Mouse (Mus musculus) midbrain, embryonic 12.5 days (tissue): Measurements from ENCODE around the gene Il20ra. TPM values are rescaled to one million over a fixed set of nuclear protein-coding genes. Genes with fewer than 3 reads are reported as not detected.
"Not testable (repeated sequence)": the region's sequence is repeated elsewhere in the genome, so short reads cannot be mapped to it uniquely, and the experiment has no call there.

Experiments used
- ATAC-seq: fragments of 200-750 bp; cut with Nextera tagmentation; 2 replicates; pipeline ENCODE4 v1.8.0; 2017; ENCODE audit warnings: low read depth, moderate TSS enrichment, moderate library complexity; ENCODE audit not compliant: low FRiP score
- H3K27ac ChIP-seq: fragments of 300-500 bp; sonication (generic); replicated peaks from 2 replicates; pipeline ENCODE4 v1.5.1; 2016; ENCODE audit warnings: mild to moderate bottlenecking
- H3K27me3 ChIP-seq: fragments of 300-500 bp; sonication (generic); 2 replicates; pipeline ENCODE4 v1.6.1; 2016; ENCODE audit warnings: mild to moderate bottlenecking
- H3K36me3 ChIP-seq: fragments of 300-500 bp; sonication (generic); 2 replicates; pipeline ENCODE4 v1.6.1; 2016
- H3K4me1 ChIP-seq: fragments of 300-500 bp; sonication (generic); 2 replicates; pipeline ENCODE4 v1.6.1; 2016
- H3K4me2 ChIP-seq: fragments of 300-500 bp; sonication (generic); replicated peaks from 2 replicates; pipeline ENCODE4 v1.6.1; 2016; ENCODE audit warnings: mild to moderate bottlenecking, moderate library complexity
- H3K4me3 ChIP-seq: fragments of 300-500 bp; sonication (generic); 2 replicates; pipeline ENCODE4 v1.5.1; 2016; ENCODE audit warnings: mild to moderate bottlenecking
- H3K9ac ChIP-seq: fragments of 300-500 bp; sonication (generic); replicated peaks from 2 replicates; pipeline ENCODE4 v1.6.1; 2016; ENCODE audit warnings: mild to moderate bottlenecking, moderate library complexity
- H3K9me3 ChIP-seq: fragments of 300-500 bp; sonication (generic); 2 replicates; pipeline ENCODE4 v1.6.1; 2016; ENCODE audit warnings: mild to moderate bottlenecking
- WGBS: fragments of 180-500 bp; shearing (Covaris S2); methylation state at CpG from one replicate; pipeline ENCODE4 v1.1.7; 2016; 5-methylcytosine and 5-hydroxymethylcytosine counted together
- polyA plus RNA-seq: library from polyadenylated mRNA; unstranded; fragments of >200 nt; fragmentation: Nextera tagmentation; extraction: Ambion mirVana; gene quantifications from 2 replicates; pipeline ENCODE4 v1.2.1, GENCODE M21; 2016

Il20ra gene
- polyA plus RNA-seq, 1 experiment from 2014 or later: not detected

DNA sequence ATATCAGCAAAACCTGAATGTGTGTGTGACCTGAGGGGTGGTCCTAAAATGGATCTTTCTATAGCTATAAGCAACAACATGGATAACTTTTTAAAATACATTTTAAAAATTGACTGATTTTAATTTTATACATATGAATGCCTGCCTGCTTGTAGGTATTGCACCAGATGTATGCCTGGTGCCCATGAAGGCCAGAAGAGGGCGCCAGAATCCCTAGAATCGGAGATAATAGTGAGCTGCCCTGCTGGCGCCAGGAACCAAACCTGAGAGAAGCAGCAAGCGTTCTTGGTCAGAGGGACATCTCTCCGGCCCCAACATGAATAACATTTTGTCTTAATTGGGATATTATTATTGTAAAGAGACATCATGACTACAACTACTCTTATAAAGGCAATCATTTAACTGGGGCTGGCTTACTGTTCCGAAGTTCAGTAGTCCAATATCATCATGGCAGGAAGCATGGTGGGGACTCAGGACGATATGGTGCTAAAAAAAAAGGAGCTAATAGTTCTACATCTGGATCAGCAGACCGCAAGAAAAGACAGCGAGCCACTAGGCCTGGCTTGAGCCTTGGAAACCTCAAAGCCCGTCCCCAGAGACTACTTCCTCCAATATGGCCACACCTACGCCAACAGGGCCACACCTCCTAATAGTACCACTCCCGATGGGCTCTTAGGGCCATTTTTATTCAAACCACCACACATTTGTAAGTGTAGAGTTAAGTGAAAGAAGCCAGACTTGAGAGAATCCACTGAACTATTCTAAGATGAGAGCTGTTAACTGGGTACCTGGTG is 3.9 kb upstream of the Il20ra start:
- Histone ChIP-seq H3K36me3 (no peaks in the 10 kb centered on the region), H3K9me3 (no peaks in the 10 kb centered on the region)
- 58% methylated on average over 12 of the region's 12 CpGs for WGBS

DNA sequence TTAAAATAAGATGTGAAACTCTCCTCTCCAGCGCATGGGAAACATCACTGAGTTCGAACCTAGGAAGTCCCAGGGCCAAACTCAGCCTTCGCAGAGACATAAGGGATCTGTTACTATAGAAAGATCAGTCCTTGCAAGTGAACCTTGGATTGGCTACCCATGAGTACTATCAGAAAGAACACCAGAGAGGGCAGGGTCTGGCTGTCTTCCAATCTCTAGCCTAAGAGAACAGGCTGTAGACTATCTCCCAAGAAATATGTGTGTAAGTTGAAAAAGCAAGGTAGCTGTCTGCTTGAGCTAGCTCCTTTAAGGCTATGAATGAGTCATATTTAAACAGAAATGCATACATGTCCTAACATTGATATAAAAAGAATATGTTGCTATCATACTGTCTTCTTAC is 1.4 kb upstream of the Il20ra start:
- no peak for ATAC-seq
- Histone ChIP-seq H3K9me3 (no peaks in the 10 kb centered on the region), H3K4me2 (no peak overlapping the region), H3K4me1 (peaks cover 7% of the 10 kb centered on the region), H3K9ac (no peak overlapping the region), H3K36me3 (no peaks in the 10 kb centered on the region), H3K27me3 (peaks cover 20% of the 10 kb centered on the region), H3K4me3 (no peak overlapping the region), H3K27ac (no peak overlapping the region)
- 86% methylated on average over 3 of the region's 3 CpGs for WGBS

More for the DNA sequence above, 3.9 kb upstream of the Il20ra start:
- Histone ChIP-seq H3K9ac (no peak overlapping the region), H3K4me2 (no peak overlapping the region), H3K27me3 (peaks cover 17% of the 10 kb centered on the region), H3K27ac (no peak overlapping the region), H3K4me1 (peaks cover 7% of the 10 kb centered on the region), H3K4me3 (no peak overlapping the region)
- ATAC-seq: no peak

DNA sequence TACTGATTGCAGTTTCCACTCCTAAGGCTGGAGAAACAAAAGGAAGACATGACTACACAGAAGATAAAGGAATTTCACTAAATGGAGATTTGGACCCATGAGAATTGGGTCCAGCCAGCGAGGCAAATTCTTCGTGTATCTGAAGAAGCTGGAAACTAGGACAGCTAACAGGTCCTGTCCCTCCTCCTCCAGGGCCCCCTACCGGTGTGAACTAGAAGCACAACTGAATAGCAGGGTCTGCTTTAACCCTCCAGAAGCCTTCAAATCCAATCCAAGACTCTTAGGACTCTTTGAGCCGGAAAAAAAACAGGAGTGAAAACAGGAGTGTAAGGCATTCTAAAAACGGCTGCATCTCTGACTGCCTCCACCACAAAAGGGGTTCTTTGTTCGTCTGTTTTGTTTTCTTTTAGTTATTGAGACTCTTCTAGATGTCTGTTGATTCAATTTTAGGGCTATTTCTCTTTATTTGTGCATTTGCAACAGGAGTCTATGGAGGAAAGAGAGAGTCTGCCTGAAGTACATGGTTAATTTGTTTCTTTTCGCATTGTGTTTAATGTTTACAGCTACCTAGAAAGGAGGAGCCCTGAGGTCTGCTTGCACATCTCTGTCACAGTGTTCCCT is 709 bp upstream of the Il20ra start:
- no peak overlapping the region for H3K4me3 ChIP-seq
- WGBS: 35% methylated on average over 7 of the region's 7 CpGs
- H3K27me3 ChIP-seq: peaks cover 20% of the 10 kb centered on the region
- H3K27ac ChIP-seq: no peak overlapping the region
- H3K36me3 ChIP-seq: no peaks in the 10 kb centered on the region
- peaks cover 7% of the 10 kb centered on the region for H3K4me1 ChIP-seq
- no peak for ATAC-seq
- H3K9me3 ChIP-seq: no peaks in the 10 kb centered on the region
- no peak overlapping the region for H3K9ac ChIP-seq
- H3K4me2 ChIP-seq: no peak overlapping the region

DNA sequence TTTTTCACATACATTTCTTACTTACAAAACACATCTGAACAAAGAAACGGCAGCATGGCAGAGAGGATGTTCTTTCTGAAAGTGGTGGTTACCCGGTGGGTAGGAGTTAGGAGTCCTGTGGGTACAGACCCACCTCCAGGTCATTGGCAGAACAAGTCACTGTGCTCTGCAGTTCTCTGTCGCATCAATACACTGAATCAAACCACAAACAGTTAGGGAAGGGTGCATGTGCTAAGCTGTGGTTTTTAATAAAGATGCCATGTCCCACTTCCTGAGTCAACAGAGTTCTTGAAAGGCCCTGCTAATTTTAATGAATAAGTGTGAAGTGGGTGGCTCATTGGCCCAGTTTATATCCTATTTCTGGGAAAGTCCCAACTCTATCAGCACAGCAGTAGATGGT is 6.3 kb downstream of the Il20ra start:
- H3K4me2 ChIP-seq: no peak overlapping the region
- no peak overlapping the region for H3K4me3 ChIP-seq
- ATAC-seq: no peak
- H3K4me1 ChIP-seq: no peaks in the 10 kb centered on the region
- WGBS: 86% methylated on average over 3 of the region's 3 CpGs
- no peak overlapping the region for H3K9ac ChIP-seq
- no peak overlapping the region for H3K27ac ChIP-seq
- no peaks in the 10 kb centered on the region for H3K36me3 ChIP-seq
- H3K27me3 ChIP-seq: peaks cover 3% of the 10 kb centered on the region; the same call in 1 of the 2 replicates
- no peaks in the 10 kb centered on the region for H3K9me3 ChIP-seq

DNA sequence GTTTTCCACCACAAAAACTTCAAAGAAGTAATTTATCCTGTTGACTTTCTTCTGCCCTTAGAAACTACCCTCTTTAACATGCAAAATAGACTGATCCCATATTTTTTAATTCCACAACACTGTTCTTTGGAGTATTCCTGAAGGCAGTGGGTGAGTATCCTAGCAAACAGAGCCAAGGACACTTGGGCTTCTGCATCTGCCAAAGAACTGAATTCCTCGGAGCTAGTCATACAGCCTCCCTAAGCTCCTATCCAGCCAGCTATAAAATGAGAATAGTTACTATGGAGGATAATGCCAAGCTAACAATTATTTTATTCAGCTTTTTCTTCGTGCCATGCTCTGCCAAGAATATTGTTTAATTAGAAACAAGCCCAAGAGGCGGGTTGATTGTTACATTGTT is 9.9 kb downstream of the Il20ra start:
- WGBS: 71% methylated on average over 3 of the region's 3 CpGs
- ATAC-seq: no peak
- no peak overlapping the region for H3K27ac ChIP-seq

DNA sequence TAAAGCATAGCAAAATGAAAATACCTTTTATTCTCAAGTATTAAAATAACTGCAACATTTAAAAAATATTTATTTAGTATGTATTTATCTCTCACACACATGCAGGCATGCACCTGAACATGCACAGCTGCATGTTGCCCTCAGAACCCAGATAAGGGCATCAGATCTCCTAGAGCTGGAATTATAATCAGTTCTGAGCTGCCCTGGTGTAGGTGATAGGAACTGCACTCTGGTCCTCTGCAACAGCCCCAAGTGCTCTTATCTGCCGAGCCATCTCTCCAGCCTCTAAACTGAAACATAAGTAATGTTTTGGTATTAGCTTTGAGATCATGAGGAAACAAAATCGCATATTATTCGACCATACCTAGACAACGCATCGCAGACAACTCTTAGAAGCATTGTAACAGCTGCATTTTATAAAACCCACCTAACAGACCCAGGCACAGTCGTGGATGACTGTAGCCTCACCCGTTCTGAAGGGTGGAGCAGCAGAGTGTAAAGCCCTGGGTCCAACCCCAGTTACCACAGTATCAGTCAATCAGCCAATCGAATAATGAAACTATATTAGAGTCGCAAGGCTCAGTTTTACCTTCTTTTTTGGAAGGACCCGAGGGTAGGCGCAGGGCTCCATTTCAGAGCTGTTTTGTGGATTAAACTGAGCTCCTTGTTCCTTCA is 11.9 kb downstream of the Il20ra start:
- Histone ChIP-seq H3K4me1 (no peaks in the 10 kb centered on the region), H3K27me3 (no peaks in the 10 kb centered on the region), H3K9ac (no peak overlapping the region), H3K4me2 (no peak overlapping the region), H3K36me3 (no peaks in the 10 kb centered on the region), H3K27ac (no peak overlapping the region), H3K4me3 (no peak overlapping the region), H3K9me3 (no peaks in the 10 kb centered on the region)
- ATAC-seq: no peak
- 92% methylated on average over 11 of the region's 11 CpGs for WGBS

More for the DNA sequence above, 9.9 kb downstream of the Il20ra start:
- Histone ChIP-seq H3K36me3 (no peaks in the 10 kb centered on the region), H3K4me2 (no peak overlapping the region), H3K4me1 (no peaks in the 10 kb centered on the region), H3K4me3 (no peak overlapping the region), H3K9me3 (no peaks in the 10 kb centered on the region), H3K27me3 (no peaks in the 10 kb centered on the region), H3K9ac (no peak overlapping the region)

DNA sequence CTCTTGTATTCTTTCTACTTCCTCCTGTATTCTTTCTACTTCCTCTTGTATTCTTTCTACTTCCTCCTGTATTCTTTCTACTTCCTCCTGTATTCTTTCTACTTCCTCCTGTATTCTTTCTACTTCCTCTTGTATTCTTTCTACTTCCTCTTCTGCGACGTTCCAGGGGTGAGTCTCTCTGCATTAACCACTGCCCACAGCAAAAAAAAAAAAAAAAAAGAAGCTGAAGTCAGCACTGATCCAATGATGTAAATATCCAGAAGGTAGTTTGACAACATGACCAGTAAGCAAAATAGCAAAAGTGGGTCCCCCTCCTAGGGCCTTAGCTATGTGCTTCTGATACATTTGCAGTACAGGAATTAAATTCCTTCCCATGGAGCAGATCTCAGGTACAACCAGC is 26.1 kb downstream of the Il20ra start:
- ATAC-seq, H3K36me3 ChIP-seq, H3K9me3 ChIP-seq, H3K4me2 ChIP-seq, H3K4me1 ChIP-seq, H3K27me3 ChIP-seq, H3K27ac ChIP-seq, H3K4me3 ChIP-seq, H3K9ac ChIP-seq: not testable (repeated sequence)
- 100% methylated on average over 2 of the region's 2 CpGs for WGBS

DNA sequence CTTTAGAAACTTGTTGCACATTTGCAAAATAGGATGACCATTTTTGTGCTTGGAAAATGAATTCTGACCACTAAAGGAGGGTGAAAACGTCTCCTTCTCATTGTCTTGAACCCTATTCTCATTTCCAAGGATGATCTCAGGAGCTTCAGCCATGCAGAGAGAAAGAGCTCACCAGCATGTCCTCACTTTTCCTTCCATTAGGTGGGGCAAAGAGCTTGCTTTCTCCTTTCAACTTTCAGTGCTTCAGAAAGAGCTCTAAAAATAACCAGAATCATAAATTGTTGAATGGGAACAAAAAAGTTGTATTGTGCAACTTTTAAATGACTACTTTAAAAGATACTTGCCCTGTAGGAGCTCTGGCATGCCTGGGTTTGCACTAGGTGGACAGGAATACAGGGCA is 33.3 kb downstream of the Il20ra start:
- Histone ChIP-seq H3K27ac (no peak overlapping the region), H3K9me3 (no peaks in the 10 kb centered on the region), H3K27me3 (no peaks in the 10 kb centered on the region), H3K4me3 (no peak overlapping the region), H3K4me2 (no peak overlapping the region), H3K9ac (no peak overlapping the region), H3K36me3 (no peaks in the 10 kb centered on the region), H3K4me1 (no peaks in the 10 kb centered on the region)
- no peak for ATAC-seq
- WGBS: 40% methylated on average over 1 of the region's 1 CpGs

DNA sequence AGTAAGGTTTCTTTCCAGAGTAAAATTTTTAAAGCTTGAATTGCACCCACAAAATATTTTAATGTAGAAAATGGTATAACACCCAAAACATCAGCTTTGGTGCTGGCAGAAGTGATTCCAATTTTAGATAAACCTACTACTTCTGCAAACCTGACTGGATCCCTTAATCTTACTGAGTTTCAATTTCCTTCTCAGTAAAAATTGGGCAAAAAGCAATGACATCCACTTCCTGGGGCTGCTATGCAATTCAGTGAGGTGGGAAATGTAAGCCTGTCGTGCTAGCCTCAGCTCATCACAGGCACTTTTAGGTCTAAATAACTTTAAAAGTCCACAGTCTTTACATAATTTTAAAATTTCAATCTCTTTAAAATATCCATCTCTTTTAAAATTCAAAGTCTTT is 33.8 kb downstream of the Il20ra start:
- 83% methylated on average over 1 of the region's 1 CpGs for WGBS
- ATAC-seq: no peak
- H3K4me1 ChIP-seq: no peaks in the 10 kb centered on the region
- no peak overlapping the region for H3K9ac ChIP-seq
- no peaks in the 10 kb centered on the region for H3K9me3 ChIP-seq
- H3K4me2 ChIP-seq: no peak overlapping the region
- no peak overlapping the region for H3K27ac ChIP-seq
- H3K4me3 ChIP-seq: no peak overlapping the region
- H3K36me3 ChIP-seq: no peaks in the 10 kb centered on the region
- H3K27me3 ChIP-seq: no peaks in the 10 kb centered on the region

DNA sequence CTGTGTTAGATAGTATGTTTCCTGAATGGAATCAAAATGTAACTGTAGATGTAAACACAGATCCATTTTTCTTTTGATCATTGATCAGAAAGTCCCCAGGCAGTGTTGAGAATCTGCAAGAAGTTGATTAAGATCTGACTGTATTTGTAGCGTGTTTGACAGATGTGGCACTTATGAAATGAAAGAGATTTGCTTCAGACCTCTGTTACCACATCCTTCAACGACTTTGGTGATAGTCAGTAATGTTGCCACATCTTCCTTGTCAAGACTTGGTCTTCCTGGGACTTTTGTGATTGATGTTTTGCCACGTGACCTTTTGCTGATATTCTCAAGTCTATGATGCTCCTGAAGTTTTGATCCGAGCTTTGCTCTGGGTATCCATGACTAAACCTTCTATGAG is 35.3 kb downstream of the Il20ra start:
- Histone ChIP-seq H3K27ac (no peak overlapping the region), H3K4me2 (no peak overlapping the region), H3K27me3 (no peaks in the 10 kb centered on the region)

DNA sequence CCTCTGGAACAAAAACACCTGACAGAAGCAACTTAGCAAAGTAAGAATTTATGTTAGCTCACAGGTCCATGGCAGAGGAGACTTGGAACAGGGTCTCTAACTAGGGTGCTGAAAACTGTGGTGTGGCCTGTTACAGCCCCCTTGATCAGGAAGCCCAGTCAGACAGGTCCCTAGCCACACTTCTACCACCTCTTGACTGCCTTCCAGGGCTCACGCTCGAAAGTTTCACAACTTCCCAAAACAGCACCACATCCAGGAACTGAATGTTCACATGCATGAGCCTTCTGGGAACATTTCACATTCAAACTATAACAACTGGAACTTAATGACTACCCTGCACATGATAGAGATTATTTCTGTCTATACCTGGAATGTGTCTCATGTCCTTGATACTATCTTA is 53.1 kb downstream of the Il20ra start:
- 93% methylated on average over 2 of the region's 2 CpGs for WGBS
- Histone ChIP-seq H3K9me3 (no peaks in the 10 kb centered on the region), H3K4me3 (no peak overlapping the region), H3K27me3 (no peaks in the 10 kb centered on the region), H3K4me1 (no peaks in the 10 kb centered on the region), H3K27ac (no peak overlapping the region), H3K9ac (no peak overlapping the region), H3K36me3 (no peaks in the 10 kb centered on the region), H3K4me2 (no peak overlapping the region)
- no peak for ATAC-seq

More for the DNA sequence above, 35.3 kb downstream of the Il20ra start:
- H3K9ac ChIP-seq: no peak overlapping the region
- 85% methylated on average over 4 of the region's 4 CpGs for WGBS
- H3K36me3 ChIP-seq: no peaks in the 10 kb centered on the region
- ATAC-seq: no peak
- no peak overlapping the region for H3K4me3 ChIP-seq
- H3K4me1 ChIP-seq: no peaks in the 10 kb centered on the region
- H3K9me3 ChIP-seq: no peaks in the 10 kb centered on the region

DNA sequence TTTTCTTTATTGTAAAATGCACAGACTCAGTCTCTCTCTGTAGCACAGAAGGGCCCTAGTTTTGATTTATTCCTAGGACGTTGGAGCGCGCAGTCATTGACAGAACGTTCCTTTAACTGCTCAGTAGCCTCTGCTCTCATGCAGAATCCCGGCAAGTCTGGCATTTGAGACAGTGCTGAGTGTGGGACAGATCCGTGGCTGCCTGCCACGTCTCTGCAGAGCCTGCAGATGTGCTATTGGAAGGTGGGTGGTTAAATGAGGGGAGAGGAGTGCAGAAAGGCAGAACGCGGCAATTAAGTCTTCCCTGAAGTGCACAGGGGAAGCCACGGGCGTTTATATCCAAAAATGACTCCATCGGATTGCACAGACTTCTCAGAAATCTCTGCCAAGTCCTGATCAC is 66.7 kb downstream of the Il20ra start:
- Histone ChIP-seq H3K27ac (no peak overlapping the region), H3K36me3 (no peaks in the 10 kb centered on the region), H3K4me3 (no peak overlapping the region), H3K4me1 (no peaks in the 10 kb centered on the region), H3K9me3 (no peaks in the 10 kb centered on the region), H3K9ac (no peak overlapping the region), H3K27me3 (no peaks in the 10 kb centered on the region), H3K4me2 (no peak overlapping the region)
- 85% methylated on average over 12 of the region's 12 CpGs for WGBS
- no peak for ATAC-seq
